Mouse (Mus musculus): ENCODE data around the gene Atn1.
"Not testable (repeated sequence)": the region's sequence is repeated elsewhere in the genome, so short reads cannot be mapped to it uniquely, and the experiment has no call there.

Atn1 gene

GRCm38 (mm10) chr6:124755831-124756595, at the start of gene Atn1, which contains the start of gene Gm45234:
Gene Atn1 (minus strand): TSS chr6:124756524.
Gene Gm45234 (minus strand): TSS chr6:124756021.
- peak in 1 of 2 experiments; percentile 56 for DNase-seq

- DNase-seq = peak; percentile 72 to 78
These were observed 49.3 kb upstream of the Atn1 start for GRCm38 (mm10) chr6:124805341-124806321.

GRCm38 (mm10) chr6:124804341-124804740, 48.0 kb upstream of the Atn1 start:
- no peak for DNase-seq

GRCm38 (mm10) chr6:124803691-124804090, 47.4 kb upstream of the Atn1 start:
- DNase-seq = not testable (repeated sequence)

GRCm38 (mm10) chr6:124803061-124803460, 46.7 kb upstream of the Atn1 start:
- DNase-seq = no peak

GRCm38 (mm10) chr6:124802400-124802799, 46.1 kb upstream of the Atn1 start:
- DNase-seq = not testable (repeated sequence)

GRCm38 (mm10) chr6:124796200-124796599, 39.9 kb upstream of the Atn1 start:
- no peak for DNase-seq

- DNase-seq = no peak
These were observed 39.5 kb upstream of the Atn1 start for GRCm38 (mm10) chr6:124795781-124796180.

GRCm38 (mm10) chr6:124791911-124792310, 35.6 kb upstream of the Atn1 start:
- no peak for DNase-seq

GRCm38 (mm10) chr6:124790121-124790520, 33.8 kb upstream of the Atn1 start:
- DNase-seq = no peak

- no peak for DNase-seq
These were observed 33.2 kb upstream of the Atn1 start for GRCm38 (mm10) chr6:124789519-124789918.

- DNase-seq = no peak
These were observed 31.4 kb upstream of the Atn1 start for GRCm38 (mm10) chr6:124787722-124788121.

- no peak for DNase-seq
These were observed 30.6 kb upstream of the Atn1 start for GRCm38 (mm10) chr6:124786756-124787420.

- peak in 1 of 2 experiments; percentile 58 for DNase-seq
These were observed 26.1 kb upstream of the Atn1 start for GRCm38 (mm10) chr6:124782436-124782835.

GRCm38 (mm10) chr6:124780917-124781316, 24.6 kb upstream of the Atn1 start:
- DNase-seq = no peak

- DNase-seq = no peak
These were observed 23.7 kb upstream of the Atn1 start for GRCm38 (mm10) chr6:124779984-124780416.

GRCm38 (mm10) chr6:124779222-124779983, 23.1 kb upstream of the Atn1 start, which contains the start of gene Lrrc23:
Gene Lrrc23 (minus strand): TSS chr6:124779727.
- DNase-seq = peak in 1 of 2 experiments; percentile 49

- no peak for DNase-seq
These were observed 14.2 kb upstream of the Atn1 start for GRCm38 (mm10) chr6:124770511-124770910.

GRCm38 (mm10) chr6:124770013-124770412, 13.7 kb upstream of the Atn1 start:
- DNase-seq = no peak

- DNase-seq = peak in 1 of 2 experiments; percentile 21
These were observed 12.9 kb upstream of the Atn1 start, which contains the start of gene Eno2 for GRCm38 (mm10) chr6:124769101-124769765. Gene Eno2 (minus strand): TSS chr6:124769673.

- no peak for DNase-seq
These were observed 12.3 kb upstream of the Atn1 start for GRCm38 (mm10) chr6:124768704-124769044.

All from spleen, adult 18-20 months (tissue).